Mouse (Mus musculus) liver, postnatal 0 days (tissue): ENCODE results near the gene Fbxo3.

Experiments
- CTCF ChIP-seq: sonication (generic); IDR thresholded peaks from 2 replicates; pipeline ENCODE4 v1.5.1; 2016; ENCODE audit warnings: antibody characterized with exemption, low read depth
- EP300 ChIP-seq: IDR thresholded peaks from 2 replicates; pipeline ENCODE4 v1.6.1; 2016; ENCODE audit warnings: antibody characterized with exemption, low read depth, mild to moderate bottlenecking

- no peak for TF ChIP-seq CTCF
- TF ChIP-seq EP300 = no peak
Measured at GRCm38 (mm10) chr2:104110031-104110430, 82.5 kb downstream of the Fbxo3 start.
